Mouse (Mus musculus) forebrain, embryonic 14.5 days (tissue): ENCODE data around the gene Igsf11. TPM values are rescaled to one million over a fixed set of nuclear protein-coding genes. Genes with fewer than 3 reads are reported as not detected.

Experiments used
- ATAC-seq: fragments of 200-750 bp; cut with Nextera tagmentation; 2 replicates; pipeline ENCODE4 v1.8.0; 2017; ENCODE audit warnings: mild to moderate bottlenecking, moderate library complexity
- DNase-seq: peaks from one replicate; pipeline ENCODE4 v3.0.0-alpha.2; 2015; ENCODE audit warnings: low spot score
- H3K27ac ChIP-seq: fragments of 300-500 bp; sonication (generic); 2 replicates; pipeline ENCODE4 v1.5.1; 2014; ENCODE audit warnings: low read depth, mild to moderate bottlenecking, control low read depth, low read length, moderate library complexity
- H3K27me3 ChIP-seq: fragments of 300-500 bp; sonication (generic); replicated peaks from 2 replicates; pipeline ENCODE4 v1.6.1; 2014; ENCODE audit warnings: low read length, control low read depth, mixed read lengths; ENCODE audit not compliant: control insufficient read depth, insufficient read depth
- H3K36me3 ChIP-seq: fragments of 300-500 bp; sonication (generic); 2 replicates; pipeline ENCODE4 v1.6.1; 2014; ENCODE audit warnings: low read length, control low read depth; ENCODE audit not compliant: control insufficient read depth, insufficient read depth
- H3K4me1 ChIP-seq: fragments of 300-500 bp; sonication (generic); 2 replicates; pipeline ENCODE4 v1.6.1; 2014; ENCODE audit warnings: antibody characterized with exemption, low read length, control low read depth; ENCODE audit not compliant: control insufficient read depth, insufficient read depth
- H3K4me2 ChIP-seq: fragments of 300-500 bp; sonication (generic); 2 replicates; pipeline ENCODE4 v1.6.1; 2014; ENCODE audit warnings: mild to moderate bottlenecking, control low read depth, low read length
- H3K4me3 ChIP-seq: fragments of 300-500 bp; sonication (generic); 2 replicates; pipeline ENCODE4 v1.5.1; 2014; ENCODE audit warnings: low read depth, low read length, control low read depth
- H3K9ac ChIP-seq: fragments of 300-500 bp; sonication (generic); 2 replicates; pipeline ENCODE4 v1.6.1; 2014; ENCODE audit warnings: mild to moderate bottlenecking, low read length, control low read depth, moderate library complexity
- H3K9me3 ChIP-seq: fragments of 300-500 bp; sonication (generic); replicated peaks from 2 replicates; pipeline ENCODE4 v1.6.1; 2016; ENCODE audit warnings: low read length, control low read depth, mixed read lengths; ENCODE audit not compliant: control insufficient read depth
- WGBS: fragments of 180-500 bp; shearing (Covaris S2); extraction: QIAGEN DNeasy Blood & Tissue Kit; methylation state at CpG from one replicate; pipeline ENCODE4 v1.1.7; 2014; 5-methylcytosine and 5-hydroxymethylcytosine counted together
- polyA plus RNA-seq: library from polyadenylated mRNA; unstranded; fragments of >200 nt; fragmentation: Nextera tagmentation; extraction: Ambion mirVana; gene quantifications from 2 replicates; pipeline ENCODE4 v1.2.1, GENCODE M21; 2014

Gene Igsf11
- polyA plus RNA-seq, 1 experiment from 2014 or later: 1.7 TPM

DNA sequence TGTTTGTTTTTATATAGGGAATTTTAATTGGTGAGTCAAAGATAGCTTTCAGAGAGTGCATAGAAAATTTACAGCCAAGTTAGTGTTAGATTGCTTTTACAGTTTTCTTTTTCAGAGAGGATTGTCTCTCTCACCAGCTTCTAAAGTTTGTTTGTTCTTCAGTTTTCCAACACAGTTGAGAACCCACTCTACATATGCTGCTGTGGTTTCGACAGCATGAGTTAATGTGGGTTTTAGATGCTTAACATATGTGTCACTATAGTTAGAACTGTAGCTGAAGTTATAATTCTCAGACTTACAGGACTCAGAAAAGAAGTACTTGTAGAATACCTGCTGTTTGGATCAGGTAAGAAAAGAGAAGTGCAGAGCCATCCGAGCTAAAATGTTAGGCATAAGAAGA, 25.6 kb downstream of the Igsf11 start:
- Histone ChIP-seq H3K4me3 (no peak overlapping the region), H3K9ac (no peak overlapping the region), H3K27ac (no peak overlapping the region), H3K4me2 (no peak overlapping the region), H3K4me1 (no peaks in the 10 kb centered on the region), H3K9me3 (no peaks in the 10 kb centered on the region), H3K27me3 (no peaks in the 10 kb centered on the region), H3K36me3 (no peaks in the 10 kb centered on the region)
- DNase-seq: no peak
- ATAC-seq: no peak
- 92% methylated on average over 2 of the region's 2 CpGs for WGBS

DNA sequence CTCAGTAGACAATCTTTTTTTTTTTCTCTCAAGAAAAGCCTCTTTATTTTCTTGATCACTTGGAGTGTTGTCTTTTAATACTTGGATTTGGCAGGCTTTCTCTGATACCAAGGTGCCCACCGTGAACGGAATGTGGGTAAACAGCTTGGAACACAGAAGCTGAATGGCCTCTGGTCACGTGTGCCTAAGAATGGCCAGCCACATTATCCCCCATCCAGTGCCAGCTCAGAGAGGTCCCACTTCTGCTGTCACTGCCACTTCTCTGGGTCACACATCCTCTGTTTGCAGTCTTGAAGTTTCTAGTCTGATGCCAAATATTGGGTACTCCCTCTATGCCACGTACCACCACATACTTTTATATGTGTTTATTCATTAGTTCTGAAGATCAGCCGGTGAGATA, 28.0 kb downstream of the Igsf11 start:
- Histone ChIP-seq H3K9me3 (no peaks in the 10 kb centered on the region), H3K27me3 (no peaks in the 10 kb centered on the region), H3K36me3 (no peaks in the 10 kb centered on the region), H3K4me3 (no peak overlapping the region), H3K27ac (no peak overlapping the region), H3K4me2 (no peak overlapping the region), H3K4me1 (no peaks in the 10 kb centered on the region), H3K9ac (no peak overlapping the region)
- no peak for ATAC-seq
- 68% methylated on average over 5 of the region's 5 CpGs for WGBS
- no peak for DNase-seq

DNA sequence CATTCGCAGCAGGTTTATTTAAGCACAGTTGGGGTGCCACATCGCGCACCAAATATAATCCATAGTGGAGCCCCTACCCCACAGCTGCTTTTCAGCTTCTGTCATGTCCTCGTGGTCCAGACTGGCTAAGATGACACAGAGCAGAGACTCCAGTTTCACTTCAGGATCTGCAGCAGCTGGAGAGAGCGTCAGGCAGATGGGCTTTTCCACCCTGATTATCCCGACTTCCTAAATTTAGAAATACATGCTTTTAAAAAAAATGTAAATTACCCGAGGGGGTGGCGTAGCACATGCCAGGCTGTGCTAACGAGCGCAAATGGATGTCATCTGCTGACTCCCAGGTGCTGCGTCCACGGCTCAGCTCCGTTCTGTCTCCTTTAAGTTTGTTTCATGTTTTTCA, 32.5 kb downstream of the Igsf11 start:
- ATAC-seq (peak; percentile 83), DNase-seq (peak; percentile 78)
- Histone ChIP-seq H3K27me3 (no peaks in the 10 kb centered on the region), H3K4me1 (no peaks in the 10 kb centered on the region), H3K27ac (0 out of 2 replicates have a peak overlapping the region, but pooled peaks have one; percentile 40), H3K9me3 (no peaks in the 10 kb centered on the region), H3K36me3 (no peaks in the 10 kb centered on the region), H3K9ac (no peak overlapping the region), H3K4me2 (peak overlapping the region; percentile 16; the same call in 1 of the 2 replicates), H3K4me3 (no peak overlapping the region)
- WGBS: 39% methylated on average over 13 of the region's 13 CpGs

DNA sequence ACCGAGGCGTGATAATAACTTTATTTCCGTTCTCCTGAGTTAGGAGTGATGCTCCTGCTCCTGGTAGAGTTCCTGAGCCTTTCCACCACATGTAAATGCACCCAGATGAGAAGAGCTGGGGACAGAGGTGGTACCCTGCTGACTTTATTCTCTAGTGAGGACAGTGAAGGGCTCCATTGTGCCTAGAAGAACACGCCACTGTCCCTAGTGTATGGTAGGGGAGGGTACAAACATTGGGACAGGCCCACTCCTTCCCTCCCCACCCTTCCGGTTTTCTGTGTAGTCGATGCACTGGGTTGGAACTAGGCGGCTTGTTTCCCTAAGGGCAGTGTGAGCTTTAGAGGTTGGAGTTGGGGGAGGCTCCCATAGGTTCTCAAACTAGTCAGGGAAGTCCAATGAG, 36.3 kb downstream of the Igsf11 start:
- Histone ChIP-seq H3K4me2 (no peak overlapping the region), H3K9ac (no peak overlapping the region), H3K9me3 (no peaks in the 10 kb centered on the region), H3K4me1 (no peaks in the 10 kb centered on the region), H3K27ac (no peak overlapping the region), H3K4me3 (no peak overlapping the region), H3K36me3 (no peaks in the 10 kb centered on the region), H3K27me3 (no peaks in the 10 kb centered on the region)
- ATAC-seq (no peak), DNase-seq (no peak)
- 85% methylated on average over 7 of the region's 7 CpGs for WGBS

DNA sequence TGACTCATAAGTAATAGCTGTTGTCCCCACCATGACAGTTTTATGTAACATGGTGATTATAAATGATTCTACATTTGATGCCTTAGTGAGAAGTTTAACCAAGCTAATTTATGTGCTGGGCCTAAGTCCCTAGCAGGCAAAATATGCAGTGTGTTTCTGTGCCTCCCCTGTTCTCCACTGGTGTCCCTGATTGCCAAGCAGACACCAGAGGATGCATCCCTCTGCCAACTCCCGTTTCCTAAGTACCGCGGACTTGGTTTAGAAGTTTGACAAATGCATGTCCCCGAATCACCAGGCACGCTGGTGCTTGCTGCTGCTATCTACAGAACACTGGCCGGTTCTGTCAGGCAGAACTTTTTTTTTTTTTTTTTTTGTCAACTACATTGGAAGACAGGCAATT, 39.0 kb downstream of the Igsf11 start:
- DNase-seq (no peak), ATAC-seq (no peak)
- no peaks in the 10 kb centered on the region for H3K4me1 ChIP-seq
- H3K4me2 ChIP-seq: no peak overlapping the region
- H3K27ac ChIP-seq: no peak overlapping the region
- no peaks in the 10 kb centered on the region for H3K27me3 ChIP-seq
- WGBS: 60% methylated on average over 6 of the region's 6 CpGs
- H3K36me3 ChIP-seq: no peaks in the 10 kb centered on the region
- H3K9ac ChIP-seq: no peak overlapping the region
- no peaks in the 10 kb centered on the region for H3K9me3 ChIP-seq
- no peak overlapping the region for H3K4me3 ChIP-seq

DNA sequence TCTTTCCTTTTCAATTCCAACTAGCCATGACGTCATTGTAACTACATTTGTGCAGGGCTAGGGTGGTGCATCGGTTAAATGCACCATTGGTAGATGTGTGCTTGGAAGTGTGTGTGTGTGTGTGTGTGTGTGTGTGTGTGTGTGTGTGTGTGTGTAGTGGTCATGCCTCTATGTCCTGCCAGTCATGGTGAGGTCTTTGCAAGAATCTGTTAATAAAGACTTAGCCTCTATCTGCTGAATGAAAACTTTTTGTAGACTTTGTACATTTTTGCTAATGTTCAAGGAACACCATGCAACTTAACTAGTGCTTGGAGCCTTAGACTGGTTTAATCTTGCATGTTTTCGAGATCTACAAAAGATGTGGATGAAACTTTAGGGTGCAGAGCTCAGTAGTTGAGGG, 48.3 kb downstream of the Igsf11 start:
- H3K27me3 ChIP-seq: no peaks in the 10 kb centered on the region
- 21% methylated on average over 3 of the region's 3 CpGs for WGBS
- no peaks in the 10 kb centered on the region for H3K36me3 ChIP-seq
- no peak overlapping the region for H3K4me2 ChIP-seq
- peak; percentile 49 for DNase-seq
- no peaks in the 10 kb centered on the region for H3K9me3 ChIP-seq
- no peak overlapping the region for H3K9ac ChIP-seq
- H3K4me3 ChIP-seq: no peak overlapping the region
- ATAC-seq: peak; percentile 80
- H3K27ac ChIP-seq: peak overlapping the region; percentile 48
- peaks cover 9% of the 10 kb centered on the region; the same call in 1 of the 2 replicates for H3K4me1 ChIP-seq

DNA sequence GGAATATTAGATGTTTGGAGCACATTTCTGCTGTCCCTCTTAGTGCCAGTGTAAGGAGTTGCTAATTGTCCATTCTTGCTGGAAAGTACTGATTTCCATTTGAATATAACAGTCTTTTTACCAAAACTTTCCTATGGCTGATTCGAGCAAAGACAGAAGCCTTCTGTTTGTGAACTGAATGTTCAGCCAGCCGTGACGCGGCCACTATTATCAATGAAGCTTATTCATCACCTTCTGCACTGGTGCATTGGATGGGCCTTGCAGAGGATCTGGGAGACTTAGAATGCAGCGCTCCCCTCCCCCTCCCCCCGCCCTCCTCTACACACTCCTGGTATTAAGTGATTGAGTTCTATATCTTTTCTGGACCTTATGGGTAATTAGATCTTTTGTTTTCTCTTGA, 48.8 kb downstream of the Igsf11 start:
- ATAC-seq (peak; percentile 88), DNase-seq (peak; percentile 91)
- no peaks in the 10 kb centered on the region for H3K36me3 ChIP-seq
- H3K4me1 ChIP-seq: peaks cover 10% of the 10 kb centered on the region; the same call in 1 of the 2 replicates
- H3K27ac ChIP-seq: peak overlapping the region; percentile 48; the same call in 1 of the 2 replicates
- H3K4me2 ChIP-seq: no peak overlapping the region
- no peak overlapping the region for H3K4me3 ChIP-seq
- 5% methylated on average over 6 of the region's 6 CpGs for WGBS
- H3K9ac ChIP-seq: no peak overlapping the region
- H3K9me3 ChIP-seq: no peaks in the 10 kb centered on the region
- H3K27me3 ChIP-seq: no peaks in the 10 kb centered on the region

DNA sequence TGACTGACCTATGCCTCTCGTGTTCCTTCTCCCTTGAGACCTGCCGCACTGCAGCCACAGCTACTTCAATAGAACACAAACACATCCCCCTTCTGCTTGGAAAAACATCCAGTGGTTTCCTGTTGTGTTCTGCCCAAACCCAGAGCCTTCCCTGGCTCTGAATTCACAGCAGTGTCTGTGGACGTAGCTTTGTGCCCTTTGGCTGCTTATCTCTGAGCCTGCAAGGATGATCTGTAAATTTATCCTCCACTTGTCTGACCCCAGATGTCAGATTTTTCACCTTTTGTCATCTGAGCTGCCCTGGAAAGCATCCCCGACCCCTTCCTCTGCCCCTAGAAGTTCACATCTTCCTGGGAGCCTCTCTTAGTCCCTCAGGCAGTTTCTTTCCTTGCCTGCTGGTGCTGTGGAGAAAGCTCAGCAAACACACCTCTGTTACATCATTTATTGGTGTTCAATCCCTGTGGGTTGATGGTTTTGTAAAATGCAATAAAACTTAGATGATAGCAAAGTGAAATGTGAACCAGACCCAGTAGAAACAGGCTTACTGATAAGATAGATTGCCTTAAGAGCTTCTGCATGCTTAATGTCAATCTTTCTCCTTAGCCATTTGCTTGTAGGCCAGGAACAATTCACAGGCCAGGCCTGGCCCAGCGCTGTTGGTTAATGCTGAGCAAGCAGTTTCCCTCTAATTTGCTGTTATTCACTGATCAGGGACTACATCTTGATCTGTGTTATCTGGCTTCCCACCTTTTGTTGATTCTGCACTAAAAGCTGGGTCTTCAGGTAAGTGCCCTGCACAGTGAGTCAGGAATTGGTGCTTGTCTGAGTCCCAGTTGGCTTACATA, 51.5 kb downstream of the Igsf11 start:
- ATAC-seq: no peak
- H3K27ac ChIP-seq: no peak overlapping the region
- no peak overlapping the region for H3K9ac ChIP-seq
- no peak overlapping the region for H3K4me3 ChIP-seq
- no peaks in the 10 kb centered on the region for H3K27me3 ChIP-seq
- no peak overlapping the region for H3K4me2 ChIP-seq
- no peaks in the 10 kb centered on the region for H3K36me3 ChIP-seq
- peaks cover 26% of the 10 kb centered on the region for H3K4me1 ChIP-seq
- DNase-seq: no peak
- 59% methylated on average over 5 of the region's 5 CpGs for WGBS
- no peaks in the 10 kb centered on the region for H3K9me3 ChIP-seq

DNA sequence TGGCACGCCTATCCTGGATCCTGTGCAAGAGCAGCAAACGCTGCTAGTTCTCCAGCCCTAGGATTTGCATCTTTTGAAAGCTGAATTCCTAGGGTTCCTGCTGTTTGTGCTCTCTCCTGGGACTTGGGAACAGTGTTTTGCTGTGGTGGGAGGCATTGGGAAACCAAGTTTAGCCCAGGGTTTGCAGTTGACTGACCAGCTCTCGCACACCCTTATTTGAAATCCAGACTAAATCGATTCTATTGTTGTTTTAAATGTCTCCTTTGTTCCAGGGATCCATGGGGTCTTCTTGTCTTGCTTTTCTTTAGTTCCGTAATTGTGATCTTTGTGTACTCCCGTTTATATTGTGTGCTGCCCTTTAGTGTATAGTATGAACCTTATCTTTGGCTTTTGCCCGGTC, 52.6 kb downstream of the Igsf11 start:
- no peaks in the 10 kb centered on the region for H3K27me3 ChIP-seq
- no peaks in the 10 kb centered on the region for H3K36me3 ChIP-seq
- peak overlapping the region; percentile 54; the same call in 1 of the 2 replicates for H3K27ac ChIP-seq
- peaks cover 28% of the 10 kb centered on the region for H3K4me1 ChIP-seq
- DNase-seq (peak; percentile 22), ATAC-seq (no peak)
- no peak overlapping the region for H3K9ac ChIP-seq
- no peak overlapping the region for H3K4me3 ChIP-seq
- WGBS: 37% methylated on average over 7 of the region's 7 CpGs
- no peaks in the 10 kb centered on the region for H3K9me3 ChIP-seq
- no peak overlapping the region for H3K4me2 ChIP-seq
